Mouse (Mus musculus): ENCODE results near the gene Vps54. TPM values are rescaled to one million over a fixed set of nuclear protein-coding genes. Genes with fewer than 3 reads are reported as not detected.
"Not testable (repeated sequence)": the region's sequence is repeated elsewhere in the genome, so short reads cannot be mapped to it uniquely, and the experiment has no call there.

Gene Vps54
- polyA plus RNA-seq, 1 experiment from 2014 or later: 7.0 TPM

- 63% methylated on average over 4 of the region's 4 CpGs for WGBS
- Histone ChIP-seq H3K36me3 (peaks cover 8% of the 10 kb centered on the region), H3K9ac (no peak overlapping the region), H3K4me3 (no peak overlapping the region), H3K27me3 (replicated peaks) (no peaks in the 10 kb centered on the region), H3K4me1 (peaks cover 33% of the 10 kb centered on the region), H3K4me2 (no peak overlapping the region), H3K27ac (replicated peaks) (no peak overlapping the region), H3K9me3 (no peaks in the 10 kb centered on the region)
- ATAC-seq (ENCODE audit: extremely low read depth, insufficient number of reproducible peaks, low FRiP score, low TSS enrichment): no peak
Measured at GRCm38 (mm10) chr11:21247203-21247865, 8.3 kb downstream of the Vps54 start.

GRCm38 (mm10) chr11:21247940-21248339, 8.9 kb downstream of the Vps54 start:
- no peak overlapping the region for H3K4me3 ChIP-seq
- peaks cover 36% of the 10 kb centered on the region for H3K4me1 ChIP-seq
- H3K27me3 ChIP-seq (replicated peaks): no peaks in the 10 kb centered on the region
- WGBS: 90% methylated on average over 1 of the region's 1 CpGs
- H3K27ac ChIP-seq (replicated peaks): no peak overlapping the region
- H3K9me3 ChIP-seq: no peaks in the 10 kb centered on the region
- no peak overlapping the region for H3K4me2 ChIP-seq
- H3K9ac ChIP-seq: no peak overlapping the region
- peaks cover 8% of the 10 kb centered on the region for H3K36me3 ChIP-seq
- ATAC-seq (ENCODE audit: extremely low read depth, insufficient number of reproducible peaks, low FRiP score, low TSS enrichment): no peak

GRCm38 (mm10) chr11:21250366-21250765, 11.3 kb downstream of the Vps54 start:
- Histone ChIP-seq H3K4me2 (no peak overlapping the region), H3K4me1 (peaks cover 34% of the 10 kb centered on the region), H3K4me3 (no peak overlapping the region), H3K9ac (no peak overlapping the region), H3K36me3 (peaks cover 8% of the 10 kb centered on the region), H3K27ac (replicated peaks) (no peak overlapping the region), H3K9me3 (no peaks in the 10 kb centered on the region), H3K27me3 (replicated peaks) (no peaks in the 10 kb centered on the region)
- ATAC-seq (ENCODE audit: extremely low read depth, insufficient number of reproducible peaks, low FRiP score, low TSS enrichment): no peak
- WGBS: 93% methylated on average over 1 of the region's 1 CpGs

DNA sequence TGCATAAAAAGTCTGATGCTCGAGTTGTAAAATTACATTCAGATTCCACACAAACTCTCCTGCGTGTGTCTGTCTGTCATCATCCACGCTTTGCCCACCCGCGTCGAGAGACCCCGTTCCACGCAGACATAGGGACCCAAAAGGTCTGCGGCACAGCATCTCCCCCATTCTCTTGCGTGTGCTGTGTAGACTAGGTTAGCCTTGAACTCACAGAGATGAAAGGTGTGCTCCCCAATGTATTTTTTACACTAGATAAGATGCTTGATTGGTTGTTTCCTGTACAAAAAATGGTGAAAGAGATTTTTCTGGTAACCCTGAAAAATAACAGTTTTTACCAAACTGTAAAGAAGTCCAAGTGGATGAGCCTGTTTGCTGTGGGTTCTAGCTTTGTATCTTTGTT, 19.5 kb downstream of the Vps54 start:
- ATAC-seq (ENCODE audit: extremely low read depth, insufficient number of reproducible peaks, low FRiP score, low TSS enrichment); H3K9ac ChIP-seq; H3K4me3 ChIP-seq; H3K27me3 ChIP-seq (replicated peaks); H3K4me1 ChIP-seq; H3K9me3 ChIP-seq; H3K27ac ChIP-seq (replicated peaks); H3K4me2 ChIP-seq: not testable (repeated sequence)
- 98% methylated on average over 10 of the region's 10 CpGs for WGBS
- H3K36me3 ChIP-seq: peaks cover 16% of the 10 kb centered on the region

- ATAC-seq (ENCODE audit: extremely low read depth, insufficient number of reproducible peaks, low FRiP score, low TSS enrichment): no peak
Measured at GRCm38 (mm10) chr11:21265423-21265822, 26.3 kb downstream of the Vps54 start.

DNA sequence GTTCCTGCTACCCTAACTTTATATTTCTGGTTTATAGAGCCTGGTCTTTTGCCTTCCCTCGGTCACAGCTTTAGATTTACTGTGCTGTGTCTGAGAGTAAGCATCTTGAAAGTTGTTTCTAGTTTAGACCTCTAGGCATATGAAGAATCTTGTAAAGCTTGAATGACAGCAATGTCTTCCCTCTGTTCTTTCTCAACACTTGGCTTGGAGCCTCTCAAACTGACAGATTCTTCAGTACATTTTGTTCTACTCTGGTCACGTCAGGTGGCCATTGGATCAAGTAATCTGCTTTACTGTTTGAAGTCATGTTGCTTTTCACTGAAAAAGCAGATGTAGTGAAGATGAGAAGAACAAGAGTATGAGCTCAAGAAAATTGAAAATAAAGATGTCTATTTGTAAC, 37.1 kb downstream of the Vps54 start:
- Histone ChIP-seq H3K9me3 (no peaks in the 10 kb centered on the region), H3K27me3 (replicated peaks) (no peaks in the 10 kb centered on the region), H3K4me1 (no peaks in the 10 kb centered on the region), H3K4me2 (no peak overlapping the region), H3K36me3 (peaks cover 42% of the 10 kb centered on the region), H3K4me3 (no peak overlapping the region), H3K9ac (no peak overlapping the region), H3K27ac (replicated peaks) (no peak overlapping the region)
- 85% methylated on average over 2 of the region's 2 CpGs for WGBS
- no peak for ATAC-seq (ENCODE audit: extremely low read depth, insufficient number of reproducible peaks, low FRiP score, low TSS enrichment)

More at GRCm38 (mm10) chr11:21265423-21265822, 26.3 kb downstream of the Vps54 start:
- 68% methylated on average over 3 of the region's 3 CpGs for WGBS
- Histone ChIP-seq H3K4me2 (no peak overlapping the region), H3K4me1 (0 out of 2 replicates have a peak, but pooled peaks cover 2% of the 10 kb centered on the region), H3K9me3 (0 out of 2 replicates have a peak, but pooled peaks cover 3% of the 10 kb centered on the region), H3K9ac (no peak overlapping the region), H3K36me3 (peaks cover 62% of the 10 kb centered on the region), H3K27me3 (replicated peaks) (no peaks in the 10 kb centered on the region), H3K27ac (replicated peaks) (no peak overlapping the region), H3K4me3 (no peak overlapping the region)

DNA sequence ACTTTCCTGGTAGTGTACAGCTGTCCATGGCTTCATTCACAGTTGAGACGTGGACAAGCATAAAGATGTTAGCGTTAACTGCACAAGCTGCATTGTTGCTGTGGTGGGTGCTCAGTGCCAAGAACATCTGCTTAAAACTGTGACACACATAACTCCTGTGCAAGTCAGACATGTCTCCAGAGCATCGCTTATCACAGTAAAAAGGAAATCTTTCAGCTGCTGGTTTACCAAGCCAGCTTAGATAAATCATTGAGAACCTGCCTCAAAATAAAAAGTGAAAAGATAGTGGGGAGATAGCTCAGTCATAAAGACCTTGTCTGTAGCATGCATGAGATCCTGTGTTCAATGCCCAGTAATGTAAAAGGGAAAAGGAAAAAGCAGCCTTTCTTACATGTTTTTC, 47.3 kb downstream of the Vps54 start:
- 0 out of 2 replicates have a peak, but pooled peaks cover 3% of the 10 kb centered on the region for H3K4me1 ChIP-seq
- no peaks in the 10 kb centered on the region for H3K9me3 ChIP-seq
- no peak overlapping the region for H3K27ac ChIP-seq (replicated peaks)
- no peak for ATAC-seq (ENCODE audit: extremely low read depth, insufficient number of reproducible peaks, low FRiP score, low TSS enrichment)
- 62% methylated on average over 3 of the region's 3 CpGs for WGBS
- no peak overlapping the region for H3K9ac ChIP-seq
- H3K4me2 ChIP-seq: no peak overlapping the region
- H3K4me3 ChIP-seq: no peak overlapping the region
- peaks cover 9% of the 10 kb centered on the region for H3K36me3 ChIP-seq
- H3K27me3 ChIP-seq (replicated peaks): no peaks in the 10 kb centered on the region

DNA sequence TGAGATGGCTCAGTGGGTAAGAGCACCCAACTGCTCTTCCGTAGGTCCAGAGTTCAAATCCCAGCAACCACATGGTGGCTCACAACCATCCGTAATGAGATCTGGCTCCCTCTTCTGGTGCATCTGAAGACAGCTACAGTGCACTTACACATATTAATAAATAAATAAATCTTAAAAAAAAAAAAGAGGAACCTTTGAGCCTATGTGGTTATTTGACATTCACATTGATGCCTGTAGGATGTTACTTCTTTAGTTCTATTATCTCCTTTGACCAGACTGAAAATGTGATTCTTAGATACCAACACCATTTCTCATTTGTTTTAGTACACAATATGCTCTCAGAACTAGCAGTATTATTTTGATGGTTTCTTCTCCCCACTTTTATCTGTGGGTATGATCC, 49.1 kb downstream of the Vps54 start:
- H3K9me3 ChIP-seq; H3K4me2 ChIP-seq; H3K9ac ChIP-seq; H3K4me1 ChIP-seq; H3K4me3 ChIP-seq; ATAC-seq (ENCODE audit: extremely low read depth, insufficient number of reproducible peaks, low FRiP score, low TSS enrichment); H3K27ac ChIP-seq (replicated peaks); H3K27me3 ChIP-seq (replicated peaks): not testable (repeated sequence)
- 96% methylated on average over 2 of the region's 2 CpGs for WGBS
- H3K36me3 ChIP-seq: peaks cover 16% of the 10 kb centered on the region

GRCm38 (mm10) chr11:21295486-21295885, 56.4 kb downstream of the Vps54 start:
- Histone ChIP-seq H3K27ac (replicated peaks) (no peak overlapping the region), H3K36me3 (peaks cover 37% of the 10 kb centered on the region), H3K9me3 (no peaks in the 10 kb centered on the region), H3K4me2 (no peak overlapping the region), H3K27me3 (replicated peaks) (no peaks in the 10 kb centered on the region), H3K9ac (no peak overlapping the region), H3K4me1 (peaks cover 15% of the 10 kb centered on the region), H3K4me3 (no peak overlapping the region)
- ATAC-seq (ENCODE audit: extremely low read depth, insufficient number of reproducible peaks, low FRiP score, low TSS enrichment): no peak
- WGBS: 65% methylated on average over 5 of the region's 5 CpGs

DNA sequence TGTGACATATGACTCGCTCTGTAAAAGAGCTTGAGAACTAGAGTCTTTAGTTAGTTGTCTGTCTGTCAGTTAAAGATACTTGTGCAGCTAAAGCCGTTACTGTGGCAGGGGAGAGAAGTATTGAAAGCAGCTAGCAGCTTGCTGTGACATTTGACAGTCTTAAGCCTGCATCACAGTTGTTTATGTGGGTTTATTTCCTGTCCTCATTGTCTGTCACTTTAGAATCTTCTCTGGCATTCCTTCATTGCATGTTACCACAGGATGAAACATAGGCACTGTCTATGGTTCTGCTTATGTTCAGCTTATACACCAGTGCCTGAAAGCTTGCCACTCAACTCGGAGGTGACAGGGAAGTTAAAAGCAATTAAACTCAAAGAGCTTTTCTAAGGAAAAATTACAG, 64.5 kb downstream of the Vps54 start:
- H3K4me2 ChIP-seq: no peak overlapping the region
- H3K27me3 ChIP-seq (replicated peaks): no peaks in the 10 kb centered on the region
- H3K4me1 ChIP-seq: peaks cover 7% of the 10 kb centered on the region; the same call in 1 of the 2 replicates
- peaks cover 70% of the 10 kb centered on the region for H3K36me3 ChIP-seq
- ATAC-seq (ENCODE audit: extremely low read depth, insufficient number of reproducible peaks, low FRiP score, low TSS enrichment): no peak
- WGBS: 83% methylated on average over 3 of the region's 3 CpGs
- no peak overlapping the region for H3K9ac ChIP-seq
- H3K27ac ChIP-seq (replicated peaks): no peak overlapping the region
- H3K4me3 ChIP-seq: no peak overlapping the region
- H3K9me3 ChIP-seq: no peaks in the 10 kb centered on the region

DNA sequence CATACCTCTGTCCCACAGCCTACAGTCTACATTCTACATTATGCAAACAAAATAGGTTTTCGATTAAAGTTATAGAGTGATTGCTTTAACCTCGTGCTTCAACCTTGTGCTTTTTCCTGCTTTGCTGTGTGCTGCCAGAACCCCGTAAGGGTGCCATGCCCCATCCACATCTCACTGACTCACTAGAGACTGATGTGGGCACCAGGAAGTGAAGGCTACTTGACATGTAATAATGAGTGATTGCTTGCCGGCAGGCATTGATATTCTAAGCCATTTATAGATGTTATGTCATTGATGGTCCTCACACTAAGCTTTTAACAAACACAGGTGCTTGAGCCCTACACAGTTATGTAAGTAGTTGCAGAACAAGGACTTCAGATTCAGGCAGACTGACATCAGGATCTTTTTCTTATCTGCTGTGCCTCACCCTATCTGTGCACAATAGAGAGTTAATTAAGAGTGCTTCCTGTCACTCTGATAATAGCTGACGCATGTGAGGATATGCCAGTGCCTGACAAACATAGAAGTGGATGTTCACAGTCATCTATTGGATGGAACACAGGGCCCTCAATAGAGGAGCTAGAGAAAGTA, 68.1 kb downstream of the Vps54 start:
- Histone ChIP-seq H3K27me3 (replicated peaks) (no peaks in the 10 kb centered on the region), H3K36me3 (peaks cover 59% of the 10 kb centered on the region)

DNA sequence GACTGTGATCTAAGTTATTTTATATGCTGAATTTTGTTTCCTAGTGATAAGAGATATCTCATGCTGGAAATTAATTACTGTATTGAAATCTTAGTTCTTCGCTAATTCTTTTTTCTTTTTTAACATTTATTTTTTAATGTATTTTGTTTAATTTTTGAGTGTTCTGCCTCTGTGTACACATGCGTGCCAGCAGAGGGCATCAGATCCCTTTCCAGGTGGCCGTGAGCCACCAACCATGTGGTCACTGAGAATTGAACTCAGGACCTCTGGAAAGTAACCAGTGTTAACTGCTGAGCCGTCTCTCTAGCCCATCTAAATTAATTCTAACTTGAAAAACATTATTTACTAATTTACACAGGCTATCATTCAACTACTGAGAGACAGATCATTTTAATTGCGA, 69.0 kb downstream of the Vps54 start:
- H3K4me3 ChIP-seq: no peak overlapping the region
- H3K36me3 ChIP-seq: peaks cover 62% of the 10 kb centered on the region
- no peak overlapping the region for H3K27ac ChIP-seq (replicated peaks)
- no peak overlapping the region for H3K4me2 ChIP-seq
- peaks cover 7% of the 10 kb centered on the region; the same call in 1 of the 2 replicates for H3K4me1 ChIP-seq
- no peak for ATAC-seq (ENCODE audit: extremely low read depth, insufficient number of reproducible peaks, low FRiP score, low TSS enrichment)
- no peak overlapping the region for H3K9ac ChIP-seq
- 83% methylated on average over 5 of the region's 5 CpGs for WGBS
- no peaks in the 10 kb centered on the region for H3K9me3 ChIP-seq
- no peaks in the 10 kb centered on the region for H3K27me3 ChIP-seq (replicated peaks)

More for the DNA sequence above, 68.1 kb downstream of the Vps54 start:
- no peak overlapping the region for H3K9ac ChIP-seq
- WGBS: 57% methylated on average over 5 of the region's 5 CpGs
- H3K9me3 ChIP-seq: no peaks in the 10 kb centered on the region
- no peak overlapping the region for H3K4me2 ChIP-seq
- peaks cover 7% of the 10 kb centered on the region; the same call in 1 of the 2 replicates for H3K4me1 ChIP-seq
- no peak overlapping the region for H3K27ac ChIP-seq (replicated peaks)
- no peak for ATAC-seq (ENCODE audit: extremely low read depth, insufficient number of reproducible peaks, low FRiP score, low TSS enrichment)
- no peak overlapping the region for H3K4me3 ChIP-seq
